8 mouse cellular contexts compared by ENCODE assay signal in the genomic region with DNA sequence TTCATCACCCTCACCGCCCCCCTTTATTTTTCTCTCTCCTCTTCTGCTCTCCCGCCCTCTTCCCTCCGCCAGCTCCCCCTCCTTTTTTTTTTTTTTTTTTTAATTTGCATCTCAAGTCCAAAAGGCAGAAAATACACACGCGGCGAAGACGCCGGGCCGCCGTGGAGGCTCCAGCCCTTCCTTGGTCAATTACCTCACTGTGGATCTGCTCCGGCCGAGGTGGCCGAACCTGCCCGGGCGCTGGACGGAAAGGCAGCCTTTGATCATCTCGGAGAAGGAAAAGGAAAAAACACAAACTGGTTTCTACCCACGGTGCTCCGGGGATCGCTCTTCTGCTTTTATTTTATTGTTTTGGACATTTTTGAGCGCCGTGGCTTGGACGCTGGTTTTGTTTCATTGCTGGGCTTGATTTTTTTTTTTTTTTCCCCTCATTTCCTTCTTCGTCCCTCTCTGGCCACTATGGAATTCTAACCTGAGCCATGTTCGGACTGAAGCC.
DNase-seq lines count a peak whose midpoint lies in the region; ATAC-seq and TF ChIP-seq lines count a peak whose summit lies in the region.

No protein-coding gene starts in this region.

- H3K27me3 ChIP-seq in heart, postnatal 0 days (ENCODE audit: control insufficient read depth, insufficient read depth, low read length), result no peaks in the 10 kb centered on the region
- peaks cover 54% of the 10 kb centered on the region for H3K27me3 ChIP-seq in limb, embryonic 14.5 days (ENCODE audit: control insufficient read depth, insufficient read depth, low read length)
- H3K27me3 ChIP-seq in neural tube, embryonic 13.5 days, result no peaks in the 10 kb centered on the region

- H3K4me3 ChIP-seq in lung, adult 2 months (replicated peaks; ENCODE audit: extremely low read depth, low read depth, low read length), result peak overlapping the region; percentile 89
- H3K4me3 ChIP-seq in heart, postnatal 0 days (ENCODE audit: low read depth, low read length), result peak overlapping the region; percentile 80
- H3K4me3 ChIP-seq in limb, embryonic 14.5 days (replicated peaks; ENCODE audit: low read length), result peak overlapping the region; percentile 62
- peak overlapping the region; percentile 96 for H3K4me3 ChIP-seq in neural tube, embryonic 13.5 days

- peaks cover 42% of the 10 kb centered on the region for H3K4me1 ChIP-seq in lung, adult 2 months (ENCODE audit: control insufficient read depth, insufficient read depth, low read length)
- H3K4me1 ChIP-seq in heart, postnatal 0 days (ENCODE audit: control insufficient read depth, insufficient read depth), result peaks cover 64% of the 10 kb centered on the region
- H3K4me1 ChIP-seq in limb, embryonic 14.5 days (ENCODE audit: control insufficient read depth, insufficient read depth, low read length), result peaks cover 81% of the 10 kb centered on the region
- H3K4me1 ChIP-seq in neural tube, embryonic 13.5 days (replicated peaks), result peaks cover 79% of the 10 kb centered on the region

- TF ChIP-seq CTCF in lung, adult 2 months (IDR thresholded peaks at IDR 0.05; ENCODE audit: insufficient read depth, low read length), result no peak
- TF ChIP-seq CTCF in heart, postnatal 0 days (IDR thresholded peaks at IDR 0.05; ENCODE audit: low read depth), result no peak

- no peak for TF ChIP-seq POLR2A in lung, adult 2 months (IDR thresholded peaks at IDR 0.05; ENCODE audit: borderline replicate concordance, extremely low read depth, low read depth, low read length)
- TF ChIP-seq POLR2A in limb, embryonic 14.5 days (IDR thresholded peaks at IDR 0.05; ENCODE audit: borderline replicate concordance, extremely low read depth, insufficient read depth, insufficient read length), result no peak

- under 1% methylated on average over 23 of the region's 25 CpGs for WGBS in lung, adult 2 months
- WGBS in heart, postnatal 0 days, result under 1% methylated on average over 24 of the region's 25 CpGs
- WGBS in limb, embryonic 14.5 days, result under 1% methylated on average over 25 of the region's 25 CpGs
- under 1% methylated on average over 25 of the region's 25 CpGs for WGBS in neural tube, embryonic 13.5 days

- ATAC-seq in heart, postnatal 0 days (ENCODE audit: insufficient read depth, low read depth), result no peak
- no peak for ATAC-seq in limb, embryonic 14.5 days (ENCODE audit: low FRiP score, low read depth)
- ATAC-seq in neural tube, embryonic 13.5 days (ENCODE audit: low read depth), result no peak

- H3K36me3 ChIP-seq in heart, postnatal 0 days (replicated peaks; ENCODE audit: control insufficient read depth, insufficient read depth, low read length), result no peaks in the 10 kb centered on the region
- no peaks in the 10 kb centered on the region for H3K36me3 ChIP-seq in limb, embryonic 14.5 days (ENCODE audit: control insufficient read depth, insufficient read depth, low read length)
- no peaks in the 10 kb centered on the region for H3K36me3 ChIP-seq in neural tube, embryonic 13.5 days

- H3K27ac ChIP-seq in heart, postnatal 0 days (ENCODE audit: low read depth), result peak overlapping the region; percentile 90
- no peak overlapping the region for H3K27ac ChIP-seq in limb, embryonic 14.5 days (replicated peaks; ENCODE audit: low read depth, low read length)
- H3K27ac ChIP-seq in neural tube, embryonic 13.5 days (replicated peaks), result peak overlapping the region; percentile 99

- peak overlapping the region; percentile 77 for H3K4me2 ChIP-seq in heart, postnatal 0 days (ENCODE audit: low read depth, low read length)
- H3K4me2 ChIP-seq in limb, embryonic 14.5 days (replicated peaks; ENCODE audit: low read depth, low read length, severe bottlenecking), result peak overlapping the region; percentile 95
- H3K4me2 ChIP-seq in neural tube, embryonic 13.5 days, result peak overlapping the region; percentile 91

- peak overlapping the region; percentile 79 for H3K9ac ChIP-seq in heart, postnatal 0 days (replicated peaks; ENCODE audit: low read depth, low read length)
- H3K9ac ChIP-seq in limb, embryonic 14.5 days (ENCODE audit: low read depth, low read length, severe bottlenecking), result peak overlapping the region; percentile 54
- peak overlapping the region; percentile 93 for H3K9ac ChIP-seq in neural tube, embryonic 13.5 days

- no peak for DNase-seq in lung, adult 2 months
- DNase-seq in lung, postnatal 14 days, result no peak
- peak; percentile 64 for DNase-seq in cerebellum, adult 11-12 months
- no peak for DNase-seq in heart, postnatal 0 days (ENCODE audit: low spot score)
- DNase-seq in limb, embryonic 14.5 days (ENCODE audit: low spot score), result no peak
- no peak for DNase-seq in urinary bladder, postnatal 10 days (ENCODE audit: low spot score)
- DNase-seq in T-cell, adult 2 months (ENCODE audit: low spot score), result no peak

- H3K9me3 ChIP-seq in heart, postnatal 0 days (replicated peaks; ENCODE audit: control insufficient read depth, low read length), result no peaks in the 10 kb centered on the region
- H3K9me3 ChIP-seq in limb, embryonic 14.5 days (ENCODE audit: control insufficient read depth, low read length), result no peaks in the 10 kb centered on the region
- no peaks in the 10 kb centered on the region for H3K9me3 ChIP-seq in neural tube, embryonic 13.5 days

- TF ChIP-seq EP300 in heart, postnatal 0 days (IDR thresholded peaks at IDR 0.05; ENCODE audit: low read depth), result no peak
